Mouse (Mus musculus) cerebellum, postnatal 25 days (tissue): ENCODE data around the gene Fcor.

ENCODE experiments used
- DNase-seq, 2 experiments: peaks; one replicate each; pipeline ENCODE4 v3.0.0; 2021; ENCODE audit warnings: mixed read lengths in 2 of 2

Fcor gene

DNA sequence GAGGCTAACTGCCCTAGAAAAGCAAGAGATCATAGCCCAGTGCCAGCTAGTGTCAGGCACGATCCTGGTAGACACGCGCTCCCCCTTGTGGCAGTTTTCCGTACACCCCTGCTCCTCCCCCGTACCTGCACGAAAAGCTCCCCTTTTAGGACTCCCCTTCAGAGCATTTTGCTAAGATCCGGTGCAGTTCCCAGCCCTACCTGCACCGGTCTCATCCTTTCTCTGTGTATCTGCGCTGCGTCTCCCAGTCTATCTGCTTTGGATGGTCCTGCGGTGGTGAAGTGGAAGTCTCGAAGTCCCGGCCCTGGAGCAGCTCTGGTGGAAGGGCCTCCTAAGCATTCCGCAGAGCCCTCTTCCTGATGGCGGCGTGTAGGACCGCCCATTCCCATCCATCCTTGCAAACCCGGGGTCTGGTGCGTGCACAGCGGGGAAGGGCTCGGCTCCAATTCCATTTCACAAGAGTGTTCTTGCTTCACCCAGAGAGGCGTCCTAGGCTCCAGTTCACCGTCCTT lies at the start of gene Fcor:
Fcor (minus strand) TSS at position 383 of the 512 bp plus-strand sequence.
- peak; percentile 95 for DNase-seq

DNA sequence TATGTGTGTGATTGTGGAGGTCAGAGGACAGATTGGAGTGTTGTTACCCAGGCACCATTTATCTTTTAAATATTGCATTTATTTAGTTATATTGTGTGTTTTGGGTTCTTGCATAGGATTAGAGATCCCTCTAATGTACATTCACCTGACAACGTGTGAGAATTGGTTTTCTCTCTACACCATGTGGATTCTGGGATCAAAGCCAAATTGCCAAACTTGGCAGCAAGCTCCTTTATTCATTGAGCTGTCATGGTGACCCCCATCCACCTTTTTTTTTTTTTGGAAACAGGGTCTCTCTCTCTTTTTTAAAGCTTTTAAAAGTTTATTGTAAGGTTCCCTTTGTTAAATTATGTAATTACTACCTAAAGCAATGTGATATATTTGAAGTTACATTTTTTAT lies 48.9 kb upstream of the Fcor start:
- peak in 1 of 2 experiments; percentile 23 for DNase-seq

DNA sequence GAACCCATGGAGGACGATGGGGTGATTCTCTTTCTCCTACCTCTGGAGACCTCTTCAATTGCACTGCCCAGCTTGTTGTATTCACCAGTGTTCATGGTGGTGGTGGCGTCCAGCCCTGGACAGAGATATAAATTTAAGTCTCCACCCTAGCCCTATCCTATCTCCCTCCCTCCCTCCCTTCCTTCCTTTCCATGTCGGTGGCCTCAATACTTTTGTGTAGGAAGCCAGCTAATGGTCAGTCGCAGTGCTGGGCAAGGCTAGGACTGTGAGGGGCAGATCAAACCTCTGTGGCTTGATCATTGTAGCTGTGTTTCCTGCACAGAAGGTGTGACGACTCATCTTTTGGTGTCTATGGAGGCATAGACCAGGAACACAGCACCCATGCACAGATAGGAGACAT lies 48.4 kb upstream of the Fcor start, which contains the start of gene Clec4g:
Clec4g (minus strand) TSS at position 101 of the 400 bp plus-strand sequence.
- DNase-seq: no peak

GRCm38 (mm10) chr8:3718559-3718958 lies 46.4 kb upstream of the Fcor start:
- DNase-seq: peak; percentile 80 to 86

GRCm38 (mm10) chr8:3717321-3717954 lies 45.3 kb upstream of the Fcor start:
- no peak for DNase-seq

- DNase-seq: no peak
These were observed 39.5 kb upstream of the Fcor start for GRCm38 (mm10) chr8:3711646-3712045.

- DNase-seq: no peak
These were observed 38.1 kb upstream of the Fcor start for GRCm38 (mm10) chr8:3710312-3710711.

- DNase-seq: no peak
These were observed 35.4 kb upstream of the Fcor start for GRCm38 (mm10) chr8:3707611-3708010.

- DNase-seq: peak in 1 of 2 experiments; percentile 48
These were observed 33.5 kb upstream of the Fcor start for GRCm38 (mm10) chr8:3705711-3706110.

DNA sequence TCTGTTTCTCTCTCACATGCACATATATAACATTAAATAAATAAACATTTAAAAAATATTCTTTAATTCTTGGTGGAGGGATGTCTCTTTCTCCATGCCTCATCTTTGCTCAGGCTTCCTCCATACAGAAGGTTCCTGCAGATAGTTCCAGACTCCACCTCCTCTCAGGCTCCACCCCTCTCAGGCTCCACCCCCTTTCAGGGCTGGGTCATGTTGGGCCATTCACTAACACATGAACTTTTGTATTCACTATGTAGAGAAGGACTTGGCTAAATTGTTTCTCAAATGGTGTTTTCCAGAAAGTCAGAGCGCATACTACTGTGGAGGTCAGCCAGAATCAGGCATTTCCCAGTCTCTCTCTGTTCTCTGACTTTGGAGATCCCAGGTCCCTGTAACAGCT lies 29.3 kb upstream of the Fcor start:
- no peak for DNase-seq

GRCm38 (mm10) chr8:3694121-3694520 lies 22.0 kb upstream of the Fcor start, which contains the start of gene Fcer2a:
Gene Fcer2a (minus strand): TSS chr8:3694175.
- DNase-seq: no peak

GRCm38 (mm10) chr8:3690774-3691173 lies 18.6 kb upstream of the Fcor start:
- DNase-seq: no peak

GRCm38 (mm10) chr8:3687537-3687936 lies 15.4 kb upstream of the Fcor start:
- no peak for DNase-seq

DNA sequence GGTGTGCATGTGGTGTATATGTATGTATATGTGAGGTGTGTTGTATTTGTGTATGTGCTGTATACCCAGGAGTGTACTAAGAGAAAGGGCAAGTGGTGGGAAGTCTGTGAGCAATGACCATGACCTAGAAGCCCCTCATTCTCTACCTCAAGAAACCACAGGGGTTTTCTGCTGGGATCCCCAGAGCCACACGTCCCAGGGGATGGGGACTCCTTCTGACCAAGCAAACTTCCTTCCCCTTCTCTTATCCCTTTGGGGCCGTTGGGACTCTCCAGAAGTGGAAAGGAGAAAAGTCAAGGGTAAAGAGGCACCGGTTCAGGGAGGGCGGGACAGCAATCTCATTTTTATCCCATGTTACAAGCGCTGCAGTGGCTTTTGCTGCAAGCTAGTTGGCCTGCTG lies 13.3 kb upstream of the Fcor start:
- DNase-seq: no peak

GRCm38 (mm10) chr8:3684530-3684929 lies 12.4 kb upstream of the Fcor start:
- no peak for DNase-seq

DNA sequence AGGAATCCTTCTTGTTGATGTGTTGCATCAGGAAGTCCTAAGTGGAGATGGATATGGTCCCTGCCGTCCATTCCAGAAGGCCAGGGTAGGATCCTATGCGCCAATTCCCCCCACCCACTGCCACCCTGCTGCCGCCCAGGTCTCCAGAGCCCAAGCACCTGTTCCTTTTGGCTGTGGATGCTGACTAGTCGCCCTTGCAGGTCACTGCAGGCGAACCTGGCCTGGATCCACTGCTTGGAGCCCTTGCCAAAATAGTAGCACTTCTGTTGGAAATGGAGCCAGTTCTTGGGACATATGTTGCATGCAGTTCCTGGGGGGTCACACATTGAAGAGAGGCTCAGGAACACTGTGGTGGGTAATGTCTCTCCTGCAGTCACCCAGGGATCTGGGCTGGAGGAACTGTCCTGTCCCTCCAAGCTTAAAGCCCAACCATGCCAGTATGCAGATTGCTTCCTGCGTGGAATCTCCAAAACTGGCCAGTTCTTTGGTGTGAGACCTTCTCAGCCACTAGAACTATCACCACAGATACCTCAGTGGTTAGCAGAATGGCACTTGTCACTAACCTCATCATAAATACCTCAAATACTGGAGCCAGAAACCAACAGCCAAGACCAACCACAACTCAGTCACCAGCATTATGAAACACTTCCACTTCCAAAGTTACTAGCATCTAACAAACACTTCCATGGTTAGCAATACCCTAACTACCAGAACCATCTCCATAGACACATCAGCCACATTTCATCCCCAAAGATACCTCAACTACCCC lies 11.4 kb upstream of the Fcor start:
- DNase-seq: peak; percentile 88 to 89

DNA sequence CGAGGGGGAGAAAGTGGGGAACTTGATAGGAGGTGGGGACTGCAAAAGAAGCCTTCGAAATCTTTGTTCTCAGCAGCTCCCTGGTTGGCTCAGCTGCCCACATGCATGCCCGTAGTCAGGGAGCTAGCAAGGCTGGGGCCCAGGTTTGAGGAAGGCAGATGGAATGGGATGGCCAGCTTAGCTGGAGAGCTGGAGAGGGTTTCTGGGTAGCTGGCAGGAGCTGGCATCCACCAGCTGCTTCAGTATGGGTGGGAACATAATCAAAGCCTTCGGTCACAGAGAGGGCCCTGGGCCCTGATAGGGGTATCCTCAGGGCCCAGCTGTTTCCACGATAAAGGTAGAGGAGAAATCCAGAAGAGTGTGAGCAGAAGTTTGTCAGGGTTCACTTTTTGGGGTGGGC lies 10.3 kb upstream of the Fcor start:
- peak; percentile 44 to 56 for DNase-seq

GRCm38 (mm10) chr8:3679656-3680055 lies 7.5 kb upstream of the Fcor start:
- peak in 1 of 2 experiments; percentile 43 for DNase-seq

- peak; percentile 70 to 77 for DNase-seq
These were observed 7.1 kb upstream of the Fcor start for GRCm38 (mm10) chr8:3679236-3679635.

DNA sequence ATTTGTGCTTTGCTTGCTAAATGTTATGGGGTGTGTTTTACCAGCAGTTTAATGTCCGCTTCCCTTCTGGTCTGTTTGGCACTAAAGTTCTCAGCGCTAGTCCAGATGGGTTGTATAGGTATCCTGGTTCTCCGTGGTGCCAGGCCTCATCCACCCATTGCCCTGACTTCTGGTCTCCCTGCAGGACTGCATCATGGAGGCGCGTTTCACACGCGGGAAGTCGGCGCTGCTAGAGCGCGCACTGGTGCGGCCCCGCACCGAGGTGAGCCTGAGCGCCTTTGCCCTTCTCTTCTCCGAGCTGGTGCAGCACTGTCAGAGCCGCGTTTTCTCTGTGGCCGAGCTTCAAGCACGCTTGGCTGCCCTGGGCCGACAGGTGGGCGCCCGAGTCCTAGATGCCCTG lies 6.7 kb upstream of the Fcor start:
- no peak for DNase-seq

DNA sequence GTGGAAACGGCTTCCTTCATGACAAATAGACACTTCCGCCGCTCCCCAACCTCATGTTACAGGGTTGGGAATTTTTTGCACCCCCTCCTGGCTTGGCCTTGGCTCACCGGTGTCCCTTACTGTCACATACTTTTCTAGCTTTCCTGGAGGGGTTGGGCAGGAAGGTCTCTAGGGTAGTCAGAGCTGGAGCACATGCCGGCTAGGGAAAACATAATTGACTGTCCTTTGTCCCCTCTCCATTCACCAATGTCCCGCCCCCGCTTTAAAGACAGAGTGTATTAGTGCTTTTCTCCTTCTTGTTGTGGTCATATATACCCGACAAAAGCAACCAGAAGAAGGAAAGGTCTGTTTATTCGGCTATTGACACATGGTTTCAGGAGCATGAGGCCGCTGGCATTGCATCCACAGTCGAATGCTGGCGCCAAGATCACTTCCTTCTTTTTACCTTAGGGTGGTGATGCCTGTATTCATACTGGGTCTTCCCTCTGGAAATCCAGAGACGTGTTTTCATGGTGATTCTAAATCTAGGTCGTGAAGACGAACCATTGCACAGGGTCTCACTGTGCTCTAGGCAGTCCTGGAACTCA lies 4.9 kb upstream of the Fcor start:
- peak in 1 of 2 experiments; percentile 38 for DNase-seq

- DNase-seq: peak; percentile 97
These were observed 4.2 kb upstream of the Fcor start, which contains the start of gene Trappc5 for GRCm38 (mm10) chr8:3676131-3676992. Gene Trappc5 (plus strand): TSS chr8:3676299.
